Mouse (Mus musculus) MEL (cell line): ENCODE results near the gene Coq10b. TPM values are rescaled to one million over a fixed set of nuclear protein-coding genes. Genes with fewer than 3 reads are reported as not detected.
A peak's percentile ranks its signal among the peaks of the same experiment; 100 is the strongest.

Source experiments
- DNase-seq: peaks from one replicate; pipeline ENCODE4 v3.0.0; 2011; ENCODE audit warnings: low read depth, low spot score
- H3K27ac ChIP-seq: 2 replicates; pipeline ENCODE4 v1.5.1; 2012; ENCODE audit warnings: low read depth, mild to moderate bottlenecking, control low read depth, low read length, moderate library complexity; ENCODE audit not compliant: control insufficient read depth
- H3K27me3 ChIP-seq, 2 experiments: fragments of 150-350 bp in 1 of 2; sonication (generic) in 1 of 2; 2 replicates each; pipeline ENCODE4 v1.6.1; 2012; ENCODE audit warnings: low read length in 2 of 2, mild to moderate bottlenecking in 2 of 2, improper control_type of control experiment in 1 of 2, moderate library complexity in 1 of 2; ENCODE audit not compliant: insufficient read depth in 2 of 2, control insufficient read depth in 1 of 2
- H3K36me3 ChIP-seq, 2 experiments: 2 replicates each; pipeline ENCODE4 v1.6.1; 2012 to 2014; ENCODE audit warnings: low read length in 2 of 2, improper control_type of control experiment in 1 of 2, inconsistent platforms in 1 of 2, mild to moderate bottlenecking in 1 of 2; ENCODE audit not compliant: insufficient read depth in 2 of 2, control insufficient read depth in 1 of 2
- H3K4me1 ChIP-seq, 2 experiments: fragments of 150-350 bp in 1 of 2; sonication (generic) in 1 of 2; 2 replicates each; pipeline ENCODE4 v1.6.1; 2012; ENCODE audit warnings: low read length in 2 of 2, improper control_type of control experiment in 1 of 2, mild to moderate bottlenecking in 1 of 2; ENCODE audit not compliant: insufficient read depth in 2 of 2, control insufficient read depth in 1 of 2
- H3K4me3 ChIP-seq, 2 experiments: fragments of 150-350 bp in 1 of 2; sonication (generic) in 1 of 2; 2 replicates each; pipeline ENCODE4 v1.5.1; 2012; ENCODE audit warnings: low read depth in 2 of 2, low read length in 2 of 2, mild to moderate bottlenecking in 2 of 2, moderate library complexity in 2 of 2, control low read depth in 1 of 2, improper control_type of control experiment in 1 of 2; ENCODE audit not compliant: control insufficient read depth in 1 of 2, insufficient read depth in 1 of 2
- H3K79me2 ChIP-seq: 2 replicates; pipeline ENCODE4 v1.6.1; 2012; ENCODE audit warnings: mild to moderate bottlenecking, low read length, moderate library complexity; ENCODE audit not compliant: control insufficient read depth, poor library complexity, insufficient read depth
- H3K9ac ChIP-seq: 2 replicates; pipeline ENCODE4 v1.6.1; 2012; ENCODE audit warnings: low read depth, mild to moderate bottlenecking, control low read depth, low read length, moderate library complexity; ENCODE audit not compliant: control insufficient read depth, poor library complexity, severe bottlenecking
- H3K9me3 ChIP-seq: fragments of 150-350 bp; sonication (generic); replicated peaks from 2 replicates; pipeline ENCODE4 v1.6.1; 2012; ENCODE audit warnings: mild to moderate bottlenecking, low read length, improper control_type of control experiment, moderate library complexity; ENCODE audit not compliant: insufficient read depth
- BHLHE40 ChIP-seq: IDR thresholded peaks from 2 replicates; pipeline ENCODE4 v1.6.1; 2012; ENCODE audit warnings: low read depth, mild to moderate bottlenecking, inconsistent platforms, low read length, improper control_type of control experiment, borderline replicate concordance
- CHD1 ChIP-seq: IDR thresholded peaks from 2 replicates; pipeline ENCODE4 v1.6.1; 2012; ENCODE audit warnings: low read depth, mild to moderate bottlenecking, inconsistent platforms, low read length, improper control_type of control experiment
- E2F4 ChIP-seq: IDR thresholded peaks from 2 replicates; pipeline ENCODE4 v1.6.1; 2011; ENCODE audit warnings: low read depth, low read length, improper control_type of control experiment, borderline replicate concordance
- EP300 ChIP-seq, 2 experiments: IDR thresholded peaks; 2 replicates each; pipeline ENCODE4 v1.6.1; 2011; ENCODE audit warnings: improper control_type of control experiment in 2 of 2, low read length in 2 of 2, low read depth in 1 of 2, mild to moderate bottlenecking in 1 of 2
- ETS1 ChIP-seq: IDR thresholded peaks from 2 replicates; pipeline ENCODE4 v1.6.1; 2012; ENCODE audit warnings: low read depth, mild to moderate bottlenecking, inconsistent platforms, low read length, improper control_type of control experiment, moderate library complexity
- GATA1 ChIP-seq: IDR thresholded peaks from 2 replicates; pipeline ENCODE4 v1.6.1; 2011; ENCODE audit warnings: low read depth, low read length, improper control_type of control experiment
- HCFC1 ChIP-seq: IDR thresholded peaks from 2 replicates; pipeline ENCODE4 v1.6.1; 2012; ENCODE audit warnings: low read depth, mild to moderate bottlenecking, inconsistent platforms, low read length, improper control_type of control experiment, moderate library complexity
- JUND ChIP-seq: IDR thresholded peaks from 2 replicates; pipeline ENCODE4 v1.6.1; 2011; ENCODE audit warnings: low read depth, mild to moderate bottlenecking, improper control_type of control experiment, low read length
- KAT2A ChIP-seq: conservative IDR thresholded peaks from 2 replicates; pipeline ENCODE4 v1.6.1; 2012; ENCODE audit warnings: low read depth, low read length, improper control_type of control experiment, inconsistent platforms
- MAFK ChIP-seq: IDR thresholded peaks from 2 replicates; pipeline ENCODE4 v1.6.1; 2011; ENCODE audit warnings: low read depth, mild to moderate bottlenecking, low read length, improper control_type of control experiment, borderline replicate concordance
- MAX ChIP-seq: IDR thresholded peaks from 2 replicates; pipeline ENCODE4 v1.6.1; 2011; ENCODE audit warnings: low read length, improper control_type of control experiment
- MAZ ChIP-seq: IDR thresholded peaks from 2 replicates; pipeline ENCODE4 v1.6.1; 2012; ENCODE audit warnings: low read depth, mild to moderate bottlenecking, inconsistent platforms, low read length, improper control_type of control experiment
- MEF2A ChIP-seq: IDR thresholded peaks from 2 replicates; pipeline ENCODE4 v1.6.1; 2014; ENCODE audit warnings: low read depth, mild to moderate bottlenecking, inconsistent platforms, low read length, improper control_type of control experiment; ENCODE audit not compliant: poor library complexity, insufficient replicate concordance, severe bottlenecking; ENCODE audit errors: extremely low read depth
- MXI1 ChIP-seq: IDR thresholded peaks from 2 replicates; pipeline ENCODE4 v1.6.1; 2011; ENCODE audit warnings: mild to moderate bottlenecking, low read depth, low read length, improper control_type of control experiment
- MYB ChIP-seq: IDR thresholded peaks from 2 replicates; pipeline ENCODE4 v1.6.1; 2011; ENCODE audit warnings: mild to moderate bottlenecking, low read depth, low read length, improper control_type of control experiment
- MYC ChIP-seq: IDR thresholded peaks from 2 replicates; pipeline ENCODE4 v1.6.1; 2011; ENCODE audit warnings: low read depth, mild to moderate bottlenecking, low read length, improper control_type of control experiment, moderate library complexity
- NELFE ChIP-seq: IDR thresholded peaks from 2 replicates; pipeline ENCODE4 v1.6.1; 2011; ENCODE audit warnings: low read depth, low read length, improper control_type of control experiment
- POLR2A ChIP-seq, 2 experiments: IDR thresholded peaks; 2 replicates each; pipeline ENCODE4 v1.6.1; 2011 to 2012; ENCODE audit warnings: low read length in 2 of 2, mild to moderate bottlenecking in 2 of 2, control low read depth in 1 of 2, improper control_type of control experiment in 1 of 2, low read depth in 1 of 2, moderate library complexity in 1 of 2; ENCODE audit not compliant: control insufficient read depth in 1 of 2, insufficient read depth in 1 of 2, poor library complexity in 1 of 2
- POLR2AphosphoS2 ChIP-seq: IDR thresholded peaks from 2 replicates; pipeline ENCODE4 v1.6.1; 2011; ENCODE audit warnings: low read length, improper control_type of control experiment
- POLR2AphosphoS5 ChIP-seq: IDR thresholded peaks from 2 replicates; pipeline ENCODE4 v1.6.1; 2012; ENCODE audit warnings: low read depth, borderline replicate concordance, mild to moderate bottlenecking, inconsistent platforms, low read length, moderate library complexity, mixed read lengths
- RAD21 ChIP-seq: IDR thresholded peaks from 2 replicates; pipeline ENCODE4 v1.6.1; 2011; ENCODE audit warnings: mild to moderate bottlenecking, low read depth, low read length, improper control_type of control experiment
- RCOR1 ChIP-seq: IDR thresholded peaks from 2 replicates; pipeline ENCODE4 v1.6.1; 2012; ENCODE audit warnings: low read depth, mild to moderate bottlenecking, inconsistent platforms, low read length, improper control_type of control experiment
- SIN3A ChIP-seq: IDR thresholded peaks from 2 replicates; pipeline ENCODE4 v1.6.1; 2012; ENCODE audit warnings: low read length, improper control_type of control experiment, inconsistent platforms
- TAL1 ChIP-seq: IDR thresholded peaks from 2 replicates; pipeline ENCODE4 v1.6.1; 2012; ENCODE audit warnings: mild to moderate bottlenecking, inconsistent platforms, low read length, moderate library complexity, mixed read lengths
- TBP ChIP-seq: IDR thresholded peaks from 2 replicates; pipeline ENCODE4 v1.8.0; 2011; ENCODE audit warnings: low read depth, low read length, improper control_type of control experiment
- TCF12 ChIP-seq: IDR thresholded peaks from 2 replicates; pipeline ENCODE4 v1.6.1; 2014; ENCODE audit warnings: low read depth, mild to moderate bottlenecking, inconsistent platforms, low read length, improper control_type of control experiment, moderate library complexity
- USF1 ChIP-seq: IDR thresholded peaks from 2 replicates; pipeline ENCODE4 v1.6.1; 2014; ENCODE audit warnings: low read depth, mild to moderate bottlenecking, inconsistent platforms, low read length, improper control_type of control experiment, moderate library complexity
- USF2 ChIP-seq, 2 experiments: IDR thresholded peaks; 2 replicates each; pipeline ENCODE4 v1.6.1; 2011 to 2012; ENCODE audit warnings: improper control_type of control experiment in 2 of 2, low read length in 2 of 2, borderline replicate concordance in 1 of 2, inconsistent platforms in 1 of 2, low read depth in 1 of 2, mild to moderate bottlenecking in 1 of 2; ENCODE audit not compliant: insufficient read depth in 1 of 2
- ZC3H11A ChIP-seq: IDR thresholded peaks from 2 replicates; pipeline ENCODE4 v1.6.1; 2012; ENCODE audit warnings: low read depth, mild to moderate bottlenecking, inconsistent platforms, low read length, improper control_type of control experiment
- ZKSCAN1 ChIP-seq: IDR thresholded peaks from 2 replicates; pipeline ENCODE4 v1.6.1; 2012; ENCODE audit warnings: low read depth, mild to moderate bottlenecking, inconsistent platforms, low read length, improper control_type of control experiment, moderate library complexity
- ZMIZ1 ChIP-seq: IDR thresholded peaks from 2 replicates; pipeline ENCODE4 v1.6.1; 2012; ENCODE audit warnings: low read depth, mild to moderate bottlenecking, inconsistent platforms, low read length, improper control_type of control experiment, moderate library complexity
- ZNF384 ChIP-seq: IDR thresholded peaks from 2 replicates; pipeline ENCODE4 v1.6.1; 2012; ENCODE audit warnings: low read depth, mild to moderate bottlenecking, inconsistent platforms, low read length, improper control_type of control experiment
- polyA plus RNA-seq, 2 experiments: library from polyadenylated mRNA; stranded (reverse) in 1 of 2; unstranded in 1 of 2; fragments of >175 nt in 1 of 2; fragments of >200 nt in 1 of 2; gene quantifications; 2 replicates each; pipeline versions ENCODE4 v1.2.1 to v1.2.4; 2012; ENCODE audit warnings: low replicate concordance in 2 of 2, low read depth in 1 of 2; ENCODE audit not compliant: insufficient read length in 2 of 2, insufficient read depth in 1 of 2, missing spikeins in 1 of 2
- total RNA-seq: library from RNA; depleted of rRNA; stranded (reverse); fragments of 300-350 nt; gene quantifications from 2 replicates; pipeline ENCODE4 v1.2.3, GENCODE M21; 2012

Gene Coq10b
- total and polyA plus RNA-seq, 3 experiments, result 9.8 to 84.6 (median 13.4) TPM

- no peak for DNase-seq
Observed at GRCm38 (mm10) chr1:55087401-55087904, 34.9 kb downstream of the Coq10b start.

GRCm38 (mm10) chr1:55087932-55088610 is 35.5 kb downstream of the Coq10b start, which contains the start of the genes Hspe1 and Hspd1:
Gene Hspe1, plus strand, starts transcription at chr1:55088132.
Gene Hspd1, minus strand, starts transcription at chr1:55088243.
- Histone ChIP-seq H3K4me3 (peak within 1 kb of the TSS; percentile 85 to 97), H3K27me3 (no peaks in the 10 kb centered on the region), H3K27ac (peak within 1 kb of the TSS; percentile 82), H3K4me1 (peaks cover 4 to 19% of the 10 kb centered on the region in 2 experiments; a peak in 3 of 4 replicates), H3K9ac (peak within 1 kb of the TSS; percentile 96), H3K79me2 (peaks cover 66% of the 10 kb centered on the region), H3K36me3 (peaks cover 17 to 57% of the 10 kb centered on the region in 2 experiments), H3K9me3 (no peaks in the 10 kb centered on the region)
- DNase-seq, result peak; percentile 99
- TF ChIP-seq TCF12 (peak; percentile 7), POLR2A (IDR thresholded peaks at IDR 0.05; ENCODE audit: control insufficient read depth in 1 of 2, insufficient read depth in 1 of 2, low read depth in 1 of 2, low read length in 2 of 2, poor library complexity in 1 of 2) (peak; percentile 63 to 82), E2F4 (no peak), EP300 (IDR thresholded peaks at IDR 0.05; ENCODE audit: low read depth in 1 of 2, low read length in 2 of 2) (no peak; a peak in 1 of 4 replicates), RCOR1 (no peak), TBP (peak; percentile 72), MAFK (no peak), POLR2AphosphoS5 (no peak), TAL1 (no peak), MYC (peak; percentile 47; the same call in 1 of the 2 replicates), KAT2A (no peak; the same call in 1 of the 2 replicates), RAD21 (no peak), USF2 (IDR thresholded peaks at IDR 0.05; ENCODE audit: borderline replicate concordance in 1 of 2, insufficient read depth in 1 of 2, low read depth in 1 of 2, low read length in 2 of 2) (no peak), BHLHE40 (no peak; the same call in 1 of the 2 replicates), MAX (peak; percentile 32; the same call in 1 of the 2 replicates), ZMIZ1 (0 out of 2 replicates have a peak, but pooled peaks have one; percentile 49), ZKSCAN1 (no peak), HCFC1 (peak; percentile 90), ZNF384 (no peak), JUND (no peak), ETS1 (peak; percentile 63; the same call in 1 of the 2 replicates), MYB (no peak), CHD1 (no peak)

More at GRCm38 (mm10) chr1:55087401-55087904, 34.9 kb downstream of the Coq10b start:
- peaks cover 4 to 22% of the 10 kb centered on the region in 2 experiments; a peak in 3 of 4 replicates for H3K4me1 ChIP-seq
- no peaks in the 10 kb centered on the region for H3K27me3 ChIP-seq
- TF ChIP-seq MXI1, result peak; percentile 88
- peak; percentile 91 for TF ChIP-seq MAX
- peak; percentile 53 for TF ChIP-seq SIN3A
- TF ChIP-seq ZMIZ1, result peak; percentile 78
- 0 out of 2 replicates have a peak, but pooled peaks have one; percentile 19 for TF ChIP-seq CHD1
- TF ChIP-seq BHLHE40, result peak; percentile 67; the same call in 1 of the 2 replicates
- TF ChIP-seq MYC, result peak; percentile 96
- TF ChIP-seq POLR2AphosphoS2, result peak; percentile 78; the same call in 1 of the 2 replicates
- TF ChIP-seq TBP, result no peak
- no peak for TF ChIP-seq ZC3H11A
- peak; percentile 65 for TF ChIP-seq USF1
- TF ChIP-seq NELFE, result peak; percentile 86
- no peak for TF ChIP-seq MAZ
- peak; percentile 61 to 68; a peak in 2 of 4 replicates for TF ChIP-seq POLR2A (IDR thresholded peaks at IDR 0.05; ENCODE audit: control insufficient read depth in 1 of 2, insufficient read depth in 1 of 2, low read depth in 1 of 2, low read length in 2 of 2, poor library complexity in 1 of 2)
- TF ChIP-seq GATA1, result no peak
- TF ChIP-seq TAL1, result no peak
- TF ChIP-seq MEF2A, result no peak
- peaks cover 71% of the 10 kb centered on the region for H3K79me2 ChIP-seq
- H3K27ac ChIP-seq, result peak overlapping the region; percentile 82
- peak overlapping the region; percentile 85 to 97 for H3K4me3 ChIP-seq
- no peaks in the 10 kb centered on the region for H3K9me3 ChIP-seq
- peaks cover 22 to 56% of the 10 kb centered on the region in 2 experiments for H3K36me3 ChIP-seq
- H3K9ac ChIP-seq, result peak overlapping the region; percentile 96
